Mouse (Mus musculus) intestine, postnatal 0 days (tissue): ENCODE results near the gene Cdkn1c. TPM values are rescaled to one million over a fixed set of nuclear protein-coding genes. Genes with fewer than 3 reads are reported as not detected.

Experiments used
- ATAC-seq: fragments of 200-750 bp; cut with Nextera tagmentation; 2 replicates; pipeline ENCODE4 v1.8.0; 2017; ENCODE audit warnings: mild to moderate bottlenecking, moderate TSS enrichment, moderate library complexity
- H3K27ac ChIP-seq: fragments of 300-500 bp; sonication (generic); 2 replicates; pipeline ENCODE4 v1.5.1; 2014; ENCODE audit warnings: mild to moderate bottlenecking, low read depth, low read length, moderate library complexity
- H3K27me3 ChIP-seq: fragments of 300-500 bp; sonication (generic); replicated peaks from 2 replicates; pipeline ENCODE4 v1.6.1; 2014; ENCODE audit warnings: low read length, mixed read lengths; ENCODE audit not compliant: control insufficient read depth, insufficient read depth
- H3K36me3 ChIP-seq: fragments of 300-500 bp; sonication (generic); 2 replicates; pipeline ENCODE4 v1.6.1; 2014; ENCODE audit warnings: mild to moderate bottlenecking, moderate library complexity; ENCODE audit not compliant: control insufficient read depth, insufficient read depth
- H3K4me1 ChIP-seq: fragments of 300-500 bp; sonication (generic); replicated peaks from 2 replicates; pipeline ENCODE4 v1.6.1; 2014; ENCODE audit warnings: antibody characterized with exemption, low read length, mixed read lengths; ENCODE audit not compliant: control insufficient read depth, insufficient read depth
- H3K4me2 ChIP-seq: fragments of 300-500 bp; sonication (generic); replicated peaks from 2 replicates; pipeline ENCODE4 v1.6.1; 2014; ENCODE audit warnings: low read depth, mild to moderate bottlenecking, moderate library complexity
- H3K4me3 ChIP-seq: fragments of 300-500 bp; sonication (generic); 2 replicates; pipeline ENCODE4 v1.5.1; 2014; ENCODE audit warnings: low read depth, low read length
- H3K9ac ChIP-seq: fragments of 300-500 bp; sonication (generic); 2 replicates; pipeline ENCODE4 v1.6.1; 2014; ENCODE audit warnings: mild to moderate bottlenecking, low read depth, low read length
- H3K9me3 ChIP-seq: fragments of 300-500 bp; sonication (generic); 2 replicates; pipeline ENCODE4 v1.6.1; 2016; ENCODE audit warnings: mixed run types; ENCODE audit not compliant: control insufficient read depth
- CTCF ChIP-seq: sonication (generic); IDR thresholded peaks from 2 replicates; pipeline ENCODE4 v1.5.1; 2016; ENCODE audit warnings: low read depth, mild to moderate bottlenecking, control low read depth, antibody characterized with exemption, moderate library complexity
- WGBS: fragments of 180-500 bp; shearing (Covaris S2); extraction: QIAGEN DNeasy Blood & Tissue Kit; methylation state at CpG from one replicate; pipeline ENCODE4 v1.1.7; 2014; 5-methylcytosine and 5-hydroxymethylcytosine counted together
- polyA plus RNA-seq: library from polyadenylated mRNA; unstranded; fragments of >200 nt; fragmentation: Nextera tagmentation; extraction: Ambion mirVana; gene quantifications from 2 replicates; pipeline ENCODE4 v1.2.1, GENCODE M21; 2015

The Cdkn1c gene
- polyA plus RNA-seq, result 542 and 615 TPM in 2 replicates

GRCm38 (mm10) chr7:143460874-143461273 is at the start of gene Cdkn1c:
Cdkn1c (minus strand) TSS chr7:143461050.
- peak; percentile 87 for ATAC-seq
- peak within 1 kb of the TSS; percentile 63 for H3K4me3 ChIP-seq
- peak within 1 kb of the TSS; percentile 71 for H3K4me2 ChIP-seq
- peaks cover 3% of the 10 kb centered on the region; the same call in 1 of the 2 replicates for H3K4me1 ChIP-seq
- peaks cover 13% of the 10 kb centered on the region; the same call in 1 of the 2 replicates for H3K9me3 ChIP-seq
- no peak for TF ChIP-seq CTCF
- H3K9ac ChIP-seq, result peak within 1 kb of the TSS; percentile 66
- no peaks in the 10 kb centered on the region for H3K36me3 ChIP-seq
- WGBS, result 32% methylated on average over 41 of the region's 48 CpGs
- no peaks in the 10 kb centered on the region for H3K27me3 ChIP-seq
- peak within 1 kb of the TSS; percentile 52 for H3K27ac ChIP-seq

- 65% methylated on average over 1 of the region's 1 CpGs for WGBS
- TF ChIP-seq CTCF, result no peak
- Histone ChIP-seq H3K36me3 (peaks cover 20% of the 10 kb centered on the region), H3K4me2 (no peak overlapping the region), H3K4me3 (no peak overlapping the region), H3K9ac (no peak overlapping the region), H3K4me1 (no peaks in the 10 kb centered on the region), H3K27me3 (no peaks in the 10 kb centered on the region), H3K9me3 (no peaks in the 10 kb centered on the region), H3K27ac (no peak overlapping the region)
- no peak for ATAC-seq
These were observed 48.7 kb upstream of the Cdkn1c start for GRCm38 (mm10) chr7:143509566-143509965.

GRCm38 (mm10) chr7:143506675-143507074 is 45.8 kb upstream of the Cdkn1c start:
- peak; percentile 89 for TF ChIP-seq CTCF
- Histone ChIP-seq H3K27ac (no peak overlapping the region), H3K4me3 (no peak overlapping the region), H3K36me3 (no peaks in the 10 kb centered on the region), H3K27me3 (peaks cover 20% of the 10 kb centered on the region), H3K9me3 (no peaks in the 10 kb centered on the region), H3K9ac (no peak overlapping the region), H3K4me1 (0 out of 2 replicates have a peak, but pooled peaks cover under 1% of the 10 kb centered on the region), H3K4me2 (no peak overlapping the region)
- no peak for ATAC-seq
- 28% methylated on average over 7 of the region's 7 CpGs for WGBS

GRCm38 (mm10) chr7:143506271-143506670 is 45.4 kb upstream of the Cdkn1c start:
- H3K9ac ChIP-seq, result no peak overlapping the region
- WGBS, result 67% methylated on average over 7 of the region's 7 CpGs
- no peaks in the 10 kb centered on the region for H3K36me3 ChIP-seq
- H3K9me3 ChIP-seq, result no peaks in the 10 kb centered on the region
- 0 out of 2 replicates have a peak, but pooled peaks cover 3% of the 10 kb centered on the region for H3K4me1 ChIP-seq
- ATAC-seq, result no peak
- no peak overlapping the region for H3K4me2 ChIP-seq
- no peak overlapping the region for H3K27ac ChIP-seq
- H3K4me3 ChIP-seq, result no peak overlapping the region
- peaks cover 24% of the 10 kb centered on the region for H3K27me3 ChIP-seq
- no peak for TF ChIP-seq CTCF

- no peaks in the 10 kb centered on the region for H3K36me3 ChIP-seq
- peak; percentile 74 for TF ChIP-seq CTCF
- H3K4me2 ChIP-seq, result no peak overlapping the region
- peaks cover 25% of the 10 kb centered on the region for H3K27me3 ChIP-seq
- no peak overlapping the region for H3K9ac ChIP-seq
- 0 out of 2 replicates have a peak, but pooled peaks cover 3% of the 10 kb centered on the region for H3K4me1 ChIP-seq
- H3K9me3 ChIP-seq, result no peaks in the 10 kb centered on the region
- H3K4me3 ChIP-seq, result no peak overlapping the region
- H3K27ac ChIP-seq, result no peak overlapping the region
- ATAC-seq, result no peak
- WGBS, result 28% methylated on average over 11 of the region's 11 CpGs
These were observed 45.0 kb upstream of the Cdkn1c start for GRCm38 (mm10) chr7:143505823-143506222.

GRCm38 (mm10) chr7:143505411-143505810 is 44.6 kb upstream of the Cdkn1c start:
- TF ChIP-seq CTCF, result no peak
- H3K4me1 ChIP-seq, result 0 out of 2 replicates have a peak, but pooled peaks cover 3% of the 10 kb centered on the region
- no peaks in the 10 kb centered on the region for H3K9me3 ChIP-seq
- no peak overlapping the region for H3K27ac ChIP-seq
- no peak overlapping the region for H3K9ac ChIP-seq
- WGBS, result 81% methylated on average over 2 of the region's 2 CpGs
- peaks cover 25% of the 10 kb centered on the region for H3K27me3 ChIP-seq
- ATAC-seq, result no peak
- no peaks in the 10 kb centered on the region for H3K36me3 ChIP-seq
- H3K4me2 ChIP-seq, result no peak overlapping the region
- H3K4me3 ChIP-seq, result no peak overlapping the region
